Mouse (Mus musculus) ovary, adult 18-20 months (tissue): Measurements from ENCODE around the gene 6030458C11Rik.

Experiments used
- DNase-seq: peaks from one replicate; pipeline ENCODE4 v3.0.0; 2022; ENCODE audit warnings: low spot score, mixed read lengths

Gene 6030458C11Rik

DNA sequence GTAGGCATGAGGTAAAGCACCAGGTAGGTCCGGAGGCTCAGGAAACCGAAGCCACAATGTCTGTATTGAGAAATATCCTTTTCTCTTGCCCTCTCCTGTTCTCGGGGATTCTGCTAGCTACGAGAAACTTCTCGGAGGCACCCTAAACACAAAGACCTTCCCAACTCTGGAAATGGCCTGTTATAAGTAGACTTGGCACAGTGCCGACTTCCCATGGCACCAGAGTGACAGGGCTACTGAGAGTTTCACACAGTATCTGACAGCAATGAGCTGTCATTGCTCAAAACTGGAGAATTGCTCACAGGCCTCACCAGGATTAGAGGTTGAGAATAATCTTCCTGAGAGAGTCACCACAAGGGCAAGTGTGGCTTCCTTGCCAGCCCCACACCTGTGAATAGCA lies 63.7 kb downstream of the 6030458C11Rik start:
- no peak for DNase-seq

DNA sequence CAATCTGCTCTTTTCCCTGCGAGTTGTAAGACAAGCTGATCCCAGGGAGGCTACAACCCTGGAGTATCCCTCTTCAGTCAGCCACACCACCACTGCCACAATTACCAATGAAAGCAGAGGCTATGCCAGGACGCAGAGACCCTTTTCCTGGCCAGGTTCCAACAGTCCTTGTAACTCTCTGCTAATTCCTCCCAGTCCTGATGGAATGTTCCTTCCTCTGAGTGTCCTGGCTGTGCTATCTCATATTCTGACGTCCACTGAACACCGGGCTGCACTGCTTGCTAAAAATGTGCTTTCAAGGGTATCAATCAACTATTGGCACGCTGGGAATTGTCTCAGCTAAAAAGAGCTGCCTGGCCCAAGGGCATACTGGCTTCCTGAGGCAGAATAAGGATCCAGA lies 66.0 kb downstream of the 6030458C11Rik start:
- no peak for DNase-seq
